Mouse (Mus musculus) CD4-positive helper T cell, adult 2 months (primary cell): Measurements from ENCODE around the gene Tbl1xr1.

Experiments
- DNase-seq: peaks from one replicate; pipeline ENCODE4 v3.0.0-alpha.2; 2012; ENCODE audit warnings: low read depth, missing footprints, low spot score

The Tbl1xr1 gene

GRCm38 (mm10) chr3:22142846-22143641 is 66.6 kb downstream of the Tbl1xr1 start:
- peak; percentile 69 for DNase-seq

- DNase-seq: no peak
Measured at GRCm38 (mm10) chr3:22144255-22144654, 67.8 kb downstream of the Tbl1xr1 start.

- DNase-seq: no peak
Measured at GRCm38 (mm10) chr3:22147433-22147927, 71.0 kb downstream of the Tbl1xr1 start.

- DNase-seq: no peak
Measured at GRCm38 (mm10) chr3:22148306-22148932, 72.0 kb downstream of the Tbl1xr1 start.

- peak; percentile 43 for DNase-seq
Measured at GRCm38 (mm10) chr3:22150872-22151530, 74.5 kb downstream of the Tbl1xr1 start.

GRCm38 (mm10) chr3:22152773-22153172 is 76.3 kb downstream of the Tbl1xr1 start:
- DNase-seq: peak; percentile 34

- DNase-seq: no peak
Measured at GRCm38 (mm10) chr3:22154522-22154921, 78.1 kb downstream of the Tbl1xr1 start.

- no peak for DNase-seq
Measured at GRCm38 (mm10) chr3:22156397-22156796, 79.9 kb downstream of the Tbl1xr1 start.

GRCm38 (mm10) chr3:22162948-22163347 is 86.5 kb downstream of the Tbl1xr1 start:
- DNase-seq: no peak

GRCm38 (mm10) chr3:22167856-22168255 is 91.4 kb downstream of the Tbl1xr1 start:
- no peak for DNase-seq

GRCm38 (mm10) chr3:22168432-22168831 is 92.0 kb downstream of the Tbl1xr1 start:
- no peak for DNase-seq

GRCm38 (mm10) chr3:22171526-22171925 is 95.1 kb downstream of the Tbl1xr1 start:
- DNase-seq: no peak

GRCm38 (mm10) chr3:22172410-22172809 is 96.0 kb downstream of the Tbl1xr1 start:
- no peak for DNase-seq

GRCm38 (mm10) chr3:22173171-22173570 is 96.7 kb downstream of the Tbl1xr1 start:
- DNase-seq: no peak

- DNase-seq: no peak
Measured at GRCm38 (mm10) chr3:22174232-22174631, 97.8 kb downstream of the Tbl1xr1 start.

GRCm38 (mm10) chr3:22180076-22180475 is 103.6 kb downstream of the Tbl1xr1 start:
- no peak for DNase-seq

- no peak for DNase-seq
Measured at GRCm38 (mm10) chr3:22181026-22181425, 104.6 kb downstream of the Tbl1xr1 start.

GRCm38 (mm10) chr3:22185265-22185664 is 108.8 kb downstream of the Tbl1xr1 start:
- no peak for DNase-seq

GRCm38 (mm10) chr3:22190498-22190897 is 114.0 kb downstream of the Tbl1xr1 start:
- peak; percentile 54 for DNase-seq

- DNase-seq: no peak
Measured at GRCm38 (mm10) chr3:22192931-22193330, 116.5 kb downstream of the Tbl1xr1 start.

- no peak for DNase-seq
Measured at GRCm38 (mm10) chr3:22194185-22194856, 117.9 kb downstream of the Tbl1xr1 start.

GRCm38 (mm10) chr3:22198802-22199201 is 122.3 kb downstream of the Tbl1xr1 start:
- no peak for DNase-seq
